Comparison of ENCODE assay signal across 19 mouse cellular contexts in genomic region chr9:62544856-62545255, GRCm38 (mm10). TPM values are rescaled to one million over a fixed set of nuclear protein-coding genes. Genes with fewer than 3 reads are reported as not detected.
DNase-seq lines count a peak whose midpoint lies in the region; ATAC-seq and TF ChIP-seq lines count a peak whose summit lies in the region.
"Had no signal": no experiment of that assay in that cellular context is flagged by ENCODE, and none has a peak within 500 bp of the region (broad histone marks: within the 10 kb centered on the region; RNA-seq: fewer than 3 reads in every experiment).

No protein-coding gene starts in this region.

- no peaks in the 10 kb centered on the region for H3K36me3 ChIP-seq in forebrain, postnatal 0 days (ENCODE audit: insufficient read depth)
- H3K36me3 ChIP-seq in forebrain, embryonic 12.5 days (replicated peaks), result no peaks in the 10 kb centered on the region
- H3K36me3 ChIP-seq: embryonic facial prominence, embryonic 15.5 days; heart, embryonic 13.5 days; limb, embryonic 15.5 days; midbrain, embryonic 13.5 days had no signal

- H3K9me3 ChIP-seq in forebrain, postnatal 0 days (ENCODE audit: low read length), result no peaks in the 10 kb centered on the region
- H3K9me3 ChIP-seq in forebrain, embryonic 12.5 days, result no peaks in the 10 kb centered on the region
- H3K9me3 ChIP-seq: embryonic facial prominence, embryonic 15.5 days; heart, embryonic 13.5 days; limb, embryonic 15.5 days; midbrain, embryonic 13.5 days had no signal

- DNase-seq in forebrain, postnatal 0 days, result no peak
- peak; percentile 37 to 49 for DNase-seq in left cerebral cortex, adult 2 months (ENCODE audit: extremely low spot score in 1 of 2, low spot score in 2 of 2)
- DNase-seq in left cerebral cortex, postnatal 4 days, result no peak
- peak; percentile 83 for DNase-seq in brain, adult 2 months (ENCODE audit: low read depth, low spot score)
- DNase-seq in cerebellum, postnatal 14 days, result peak; percentile 24 to 25
- DNase-seq in adrenal gland, postnatal 10 days, result no peak
- DNase-seq: B cell, adult 2 months; gastrocnemius, postnatal 25 days; kidney, postnatal 14 days; lung, adult 2 months; lung, postnatal 4 days had no signal

- H3K27ac ChIP-seq in forebrain, postnatal 0 days (ENCODE audit: low read depth, low read length), result peak overlapping the region; percentile 57
- no peak overlapping the region for H3K27ac ChIP-seq in forebrain, embryonic 12.5 days
- H3K27ac ChIP-seq in left cerebral cortex, adult 2 months, result peak overlapping the region; percentile 78
- H3K27ac ChIP-seq: embryonic facial prominence, embryonic 15.5 days; heart, embryonic 13.5 days; limb, embryonic 15.5 days; midbrain, embryonic 13.5 days had no signal

- 41% methylated on average over 10 of the region's 10 CpGs for WGBS in forebrain, postnatal 0 days
- 67% methylated on average over 10 of the region's 10 CpGs for WGBS in forebrain, embryonic 12.5 days

- intact Hi-C loops in left cerebral cortex, adult 2 months (cut with DNase I), result loop anchor here (2.0 kb wide), 1 partner anchor 200 kb away; no protein-coding TSS in a partner anchor
- intact Hi-C loops in left cerebral cortex, postnatal 4 days (cut with DNase I), result no loop called here

- peaks cover 33% of the 10 kb centered on the region for H3K4me1 ChIP-seq in forebrain, postnatal 0 days (ENCODE audit: insufficient read depth)
- H3K4me1 ChIP-seq in forebrain, embryonic 12.5 days, result peaks cover 40% of the 10 kb centered on the region
- H3K4me1 ChIP-seq: heart, embryonic 13.5 days had no signal

- no peak overlapping the region for H3K4me3 ChIP-seq in forebrain, postnatal 0 days (ENCODE audit: low read depth, low read length)
- no peak overlapping the region for H3K4me3 ChIP-seq in forebrain, embryonic 12.5 days (replicated peaks)
- no peak overlapping the region for H3K4me3 ChIP-seq in left cerebral cortex, adult 2 months
- H3K4me3 ChIP-seq: embryonic facial prominence, embryonic 15.5 days; heart, embryonic 13.5 days; limb, embryonic 15.5 days; midbrain, embryonic 13.5 days had no signal

- no peak for ATAC-seq in forebrain, postnatal 0 days
- no peak for ATAC-seq in forebrain, embryonic 12.5 days (ENCODE audit: low FRiP score)
- ATAC-seq in megakaryocyte progenitor cell, adult 5-6 weeks (replicated peaks; ENCODE audit: poor library complexity), result no peak
- ATAC-seq: forebrain, embryonic 16.5 days; intestine, postnatal 0 days; midbrain, embryonic 13.5 days had no signal

- TF ChIP-seq CTCF in forebrain, postnatal 0 days (IDR thresholded peaks at IDR 0.05; ENCODE audit: low read depth), result no peak
- no peak for TF ChIP-seq CTCF in left cerebral cortex, adult 2 months (IDR thresholded peaks at IDR 0.05)

- no peak overlapping the region for H3K4me2 ChIP-seq in forebrain, postnatal 0 days (ENCODE audit: low read depth)
- H3K4me2 ChIP-seq in forebrain, embryonic 12.5 days, result no peak overlapping the region
- H3K4me2 ChIP-seq: embryonic facial prominence, embryonic 15.5 days; heart, embryonic 13.5 days; limb, embryonic 15.5 days; midbrain, embryonic 13.5 days had no signal

- H3K9ac ChIP-seq in forebrain, postnatal 0 days, result peak overlapping the region; percentile 25; the same call in 1 of the 2 replicates
- H3K9ac ChIP-seq in forebrain, embryonic 12.5 days, result no peak overlapping the region
- H3K9ac ChIP-seq: embryonic facial prominence, embryonic 15.5 days; heart, embryonic 13.5 days; limb, embryonic 15.5 days had no signal

- no peaks in the 10 kb centered on the region for H3K27me3 ChIP-seq in forebrain, postnatal 0 days (ENCODE audit: insufficient read depth, low read length)
- H3K27me3 ChIP-seq in forebrain, embryonic 12.5 days, result no peaks in the 10 kb centered on the region
- H3K27me3 ChIP-seq: embryonic facial prominence, embryonic 15.5 days; limb, embryonic 15.5 days had no signal

RNA-seq across cellular contexts. Expression of gene Coro2b, which starts 8.0 kb away (rescaled TPM):
- 43.3 and 53.2 TPM in 2 replicates for total RNA-seq in forebrain, postnatal 0 days (2014; rRNA removed)
- 24.7 and 31.6 TPM in 2 replicates for polyA plus RNA-seq in forebrain, postnatal 0 days (2015; fragmentation: Nextera tagmentation; extraction: Ambion mirVana)
- polyA plus RNA-seq in forebrain, embryonic 12.5 days (2016; fragmentation: Nextera tagmentation; extraction: Ambion mirVana), result 37.6 and 38.1 TPM in 2 replicates
- total RNA-seq in left cerebral cortex, adult 2 months (2021), result 100 to 1,000 TPM; 178 to 185 TPM
- total RNA-seq in left cerebral cortex, postnatal 4 days (2021), result 10 to 100 TPM; 91.2 to 95.5 TPM
- 10 to 100 TPM; 18.1 to 22.3 TPM for total RNA-seq in adrenal gland, postnatal 10 days (2021)
- 0.10 and 0.30 TPM in 2 replicates for total RNA-seq in megakaryocyte progenitor cell, adult 5-6 weeks (2015)
- total RNA-seq in megakaryocyte progenitor cell, adult 5-6 weeks (2017), result not detected in 2 replicates

Comparison
In these comparisons a context has a peak if more than half of its experiments do, and no peak if none do; other contexts are left out.
1. DNase-seq: peak in left cerebral cortex, adult 2 months (2 of 2), brain, adult 2 months (single experiment) and cerebellum, postnatal 14 days (2 of 2); none in forebrain, postnatal 0 days (single experiment), left cerebral cortex, postnatal 4 days (single experiment) and adrenal gland, postnatal 10 days (single experiment).
2. RNA of gene Coro2b, which starts 8.0 kb away (total RNA-seq): 178 to 185 TPM in left cerebral cortex, adult 2 months, 91.2 to 95.5 TPM in left cerebral cortex, postnatal 4 days, 43.3 to 53.2 TPM in forebrain, postnatal 0 days and 18.1 to 22.3 TPM in adrenal gland, postnatal 10 days; 0.10 to 0.30 TPM in megakaryocyte progenitor cell, adult 5-6 weeks; every median in the first group is over 10 times any median in the second.